Mouse (Mus musculus): ENCODE data around the gene Usp4. TPM values are rescaled to one million over a fixed set of nuclear protein-coding genes. Genes with fewer than 3 reads are reported as not detected.

Gene Usp4
- 72.8 and 74.6 TPM in 2 replicates for total RNA-seq (2012; rRNA removed)
- 50.6 and 52.1 TPM in 2 replicates for total RNA-seq (2014; rRNA removed)
- 86.3 and 93.5 TPM in 2 replicates for polyA plus RNA-seq (2012; ENCODE audit: insufficient read length, low read depth)

DNA sequence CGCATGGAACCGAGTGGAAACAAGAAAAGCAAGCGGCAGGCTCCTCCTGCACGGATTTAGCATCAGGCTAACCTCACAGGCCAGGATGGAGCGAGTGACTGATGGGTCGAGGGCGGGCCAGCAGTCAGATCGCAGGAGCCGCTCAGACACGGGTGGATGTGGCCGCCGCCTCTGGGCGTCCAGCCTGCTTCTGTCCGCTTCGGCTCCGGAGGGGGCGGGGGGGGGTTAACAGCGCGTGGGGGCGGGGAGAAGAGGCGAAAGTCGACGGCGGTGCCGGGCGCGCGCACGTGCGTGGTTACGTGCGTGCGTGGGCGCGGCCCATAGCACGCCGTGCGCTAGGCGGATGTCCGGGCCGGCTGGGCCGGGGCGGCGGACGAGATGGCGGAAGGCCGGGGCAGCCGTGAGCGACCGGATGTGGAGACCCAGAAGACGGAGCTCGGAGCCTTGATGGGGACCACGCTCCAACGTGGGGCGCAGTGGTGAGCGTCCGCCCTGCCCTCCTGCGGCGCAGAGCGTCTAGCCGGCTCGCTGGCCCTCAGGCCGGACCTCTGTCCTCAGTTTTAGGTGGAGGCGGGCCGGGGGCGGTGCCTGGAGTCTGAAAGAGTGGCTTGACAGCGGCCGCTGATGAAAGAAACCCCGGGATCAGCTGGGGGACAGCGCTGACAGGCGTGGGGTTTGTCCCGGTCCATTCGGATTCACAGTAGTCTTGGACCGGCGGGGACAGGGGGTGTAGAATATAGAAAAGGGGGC, at the start of gene Usp4:
TSS of gene Usp4 (plus strand) at position 314 of the 750 bp plus-strand sequence.
- peak within 1 kb of the TSS; percentile 87 to 97 (median 92) for H3K4me3 ChIP-seq (replicated peaks in 1 of 3; ENCODE audit: low read depth in 2 of 3, low read length in 2 of 3, poor library complexity in 1 of 3)
- H3K4me2 ChIP-seq (ENCODE audit: insufficient read depth, low read depth, poor library complexity, severe bottlenecking), result peak within 1 kb of the TSS; percentile 79
- peak; percentile 75 for DNase-seq (ENCODE audit: extremely low read depth)
- peaks cover 7% of the 10 kb centered on the region for H3K9me3 ChIP-seq (replicated peaks; ENCODE audit: low read length)
- in situ Hi-C loops (cut with MboI; ENCODE audit: low pct_ligation_motif_present, low pct_unique_long_range_greater_than_20kb, low sequenced_read_pairs) (no loop called here), dilution Hi-C loops (cut with MboI; ENCODE audit: extremely low pct_ligation_motif_present, extremely low pct_unique_long_range_greater_than_20kb, low sequenced_read_pairs) (no loop called here)
- H3K79me2 ChIP-seq (replicated peaks; ENCODE audit: control insufficient read depth, extremely low read depth, insufficient read depth, poor library complexity, severe bottlenecking), result peaks cover 24% of the 10 kb centered on the region
- H3K4me1 ChIP-seq (ENCODE audit: control insufficient read depth in 1 of 2, insufficient read depth in 2 of 2), result peaks cover 3 to 24% of the 10 kb centered on the region in 2 experiments; a peak in 3 of 4 replicates
- H3K27me3 ChIP-seq (replicated peaks), result no peaks in the 10 kb centered on the region
- H3K36me3 ChIP-seq (replicated peaks in 1 of 2; ENCODE audit: control insufficient read depth in 1 of 2, insufficient read depth in 1 of 2, low read length in 1 of 2), result peaks cover 18 to 37% of the 10 kb centered on the region in 2 experiments
- H3K9ac ChIP-seq (ENCODE audit: insufficient read depth, low read depth), result peak within 1 kb of the TSS; percentile 89
- H3K27ac ChIP-seq (ENCODE audit: insufficient read depth, low read depth), result peak within 1 kb of the TSS; percentile 83
- TF ChIP-seq MEF2A (IDR thresholded peaks at IDR 0.05; ENCODE audit: borderline replicate concordance, low read depth, low read length) (no peak; the same call in 1 of the 2 replicates), USF1 (IDR thresholded peaks at IDR 0.05; ENCODE audit: low read depth, low read length) (no peak), MAFK (IDR thresholded peaks at IDR 0.05; ENCODE audit: insufficient replicate concordance, low read length) (no peak), TCF12 (IDR thresholded peaks at IDR 0.05; ENCODE audit: low read depth, low read length) (peak; percentile 77), JUND (conservative IDR thresholded peaks at IDR 0.05; ENCODE audit: low read depth, low read length) (no peak), BHLHE40 (IDR thresholded peaks at IDR 0.05; ENCODE audit: low read depth, low read length) (peak; percentile 86), CHD2 (IDR thresholded peaks at IDR 0.05; ENCODE audit: low read length) (no peak; the same call in 1 of the 2 replicates), SMC3 (IDR thresholded peaks at IDR 0.05; ENCODE audit: low read depth, low read length) (no peak), POLR2AphosphoS2 (IDR thresholded peaks at IDR 0.05; ENCODE audit: low read depth, low read length) (0 out of 2 replicates have a peak, but pooled peaks have one; percentile 41), ELF1 (IDR thresholded peaks at IDR 0.05; ENCODE audit: low read depth, low read length) (peak; percentile 91), POLR2A (IDR thresholded peaks at IDR 0.05; ENCODE audit: low read depth, low read length) (peak; percentile 91), MAZ (IDR thresholded peaks at IDR 0.05; ENCODE audit: low read depth, low read length) (no peak), TBP (conservative IDR thresholded peaks at IDR 0.05; ENCODE audit: low read depth, low read length) (0 out of 2 replicates have a peak, but pooled peaks have one; percentile 27), E2F4 (IDR thresholded peaks at IDR 0.05; ENCODE audit: insufficient replicate concordance, low read depth, low read length) (no peak), USF2 (conservative IDR thresholded peaks at IDR 0.05; ENCODE audit: low read depth, low read length) (no peak), PAX5 (IDR thresholded peaks at IDR 0.05; ENCODE audit: low read length) (no peak), NELFE (IDR thresholded peaks at IDR 0.05; ENCODE audit: low read depth, low read length) (peak; percentile 79), MXI1 (IDR thresholded peaks at IDR 0.05; ENCODE audit: low read depth, low read length) (peak; percentile 77), ZNF384 (IDR thresholded peaks at IDR 0.05; ENCODE audit: low read depth, low read length) (no peak), CTCF (conservative IDR thresholded peaks at IDR 0.05 in 1 of 2, IDR thresholded peaks at IDR 0.05 in 1 of 2; ENCODE audit: low read depth in 2 of 2, low read length in 2 of 2) (no peak), RCOR1 (conservative IDR thresholded peaks at IDR 0.05; ENCODE audit: low read depth, low read length) (no peak), ETS1 (conservative IDR thresholded peaks at IDR 0.05; ENCODE audit: low read depth, low read length) (no peak; the same call in 1 of the 2 replicates), RAD21 (IDR thresholded peaks at IDR 0.05; ENCODE audit: low read depth, low read length) (no peak), MAX (IDR thresholded peaks at IDR 0.05; ENCODE audit: low read length) (peak; percentile 32), EP300 (IDR thresholded peaks at IDR 0.05; ENCODE audit: low read length) (no peak), ZC3H11A (IDR thresholded peaks at IDR 0.05; ENCODE audit: low read depth, low read length) (no peak), UBTF (IDR thresholded peaks at IDR 0.05; ENCODE audit: low read depth, low read length) (no peak), IRF4 (IDR thresholded peaks at IDR 0.05; ENCODE audit: low read depth, low read length) (no peak), CHD1 (IDR thresholded peaks at IDR 0.05; ENCODE audit: low read depth, low read length) (no peak), MYC (IDR thresholded peaks at IDR 0.05; ENCODE audit: low read depth, low read length) (0 out of 2 replicates have a peak, but pooled peaks have one; percentile 21), ZKSCAN1 (IDR thresholded peaks at IDR 0.05; ENCODE audit: borderline replicate concordance, low read depth, low read length) (no peak), JUN (IDR thresholded peaks at IDR 0.05; ENCODE audit: insufficient read depth, low read depth, low read length) (no peak), GABPA (IDR thresholded peaks at IDR 0.05; ENCODE audit: insufficient replicate concordance, low read depth, low read length) (no peak), SIN3A (IDR thresholded peaks at IDR 0.05; ENCODE audit: low read length) (peak; percentile 91), NRF1 (IDR thresholded peaks at IDR 0.05; ENCODE audit: low read depth, low read length) (peak; percentile 72), HCFC1 (IDR thresholded peaks at IDR 0.05; ENCODE audit: low read depth, low read length) (peak; percentile 76), ZMIZ1 (IDR thresholded peaks at IDR 0.05; ENCODE audit: low read depth, low read length) (peak; percentile 65), KAT2A (IDR thresholded peaks at IDR 0.05; ENCODE audit: insufficient replicate concordance, low read length) (no peak; the same call in 1 of the 2 replicates)

All from CH12.LX (cell line).